Mouse (Mus musculus): Measurements from ENCODE around the gene Kcnq1. TPM values are rescaled to one million over a fixed set of nuclear protein-coding genes. Genes with fewer than 3 reads are reported as not detected.

Kcnq1 gene
- polyA plus RNA-seq, 1 experiment from 2014 or later, result 0.87 TPM

- no peak for ATAC-seq (ENCODE audit: low FRiP score, low read depth)
- H3K36me3 ChIP-seq, result peaks cover 27% of the 10 kb centered on the region
- 95% methylated on average over 2 of the region's 2 CpGs for WGBS
These were observed 148.7 kb downstream of the Kcnq1 start for GRCm38 (mm10) chr7:143254901-143255300.

GRCm38 (mm10) chr7:143261246-143261645 lies 155.1 kb downstream of the Kcnq1 start:
- Histone ChIP-seq H3K36me3 (no peaks in the 10 kb centered on the region), H3K27me3 (no peaks in the 10 kb centered on the region), H3K9me3 (no peaks in the 10 kb centered on the region), H3K4me1 (peaks cover 35% of the 10 kb centered on the region), H3K4me3 (no peak overlapping the region), H3K9ac (no peak overlapping the region), H3K27ac (no peak overlapping the region), H3K4me2 (replicated peaks) (no peak overlapping the region)
- peak; percentile 15; the same call in 1 of the 2 replicates for ATAC-seq (ENCODE audit: low FRiP score, low read depth)

More at GRCm38 (mm10) chr7:143254901-143255300, 148.7 kb downstream of the Kcnq1 start:
- H3K27ac ChIP-seq, result no peak overlapping the region
- no peak overlapping the region for H3K9ac ChIP-seq
- no peak overlapping the region for H3K4me2 ChIP-seq (replicated peaks)
- H3K9me3 ChIP-seq, result peaks cover 25% of the 10 kb centered on the region
- no peaks in the 10 kb centered on the region for H3K27me3 ChIP-seq
- peaks cover 15% of the 10 kb centered on the region for H3K4me1 ChIP-seq
- H3K4me3 ChIP-seq, result no peak overlapping the region

GRCm38 (mm10) chr7:143263557-143263956 lies 157.4 kb downstream of the Kcnq1 start:
- WGBS, result 39% methylated on average over 3 of the region's 3 CpGs
- Histone ChIP-seq H3K4me1 (peaks cover 41% of the 10 kb centered on the region), H3K36me3 (no peaks in the 10 kb centered on the region), H3K4me2 (replicated peaks) (no peak overlapping the region), H3K9me3 (no peaks in the 10 kb centered on the region), H3K27me3 (no peaks in the 10 kb centered on the region), H3K9ac (no peak overlapping the region), H3K4me3 (no peak overlapping the region), H3K27ac (no peak overlapping the region)
- ATAC-seq (ENCODE audit: low FRiP score, low read depth), result no peak

- Histone ChIP-seq H3K4me1 (peaks cover 41% of the 10 kb centered on the region), H3K27ac (no peak overlapping the region), H3K4me3 (no peak overlapping the region), H3K36me3 (no peaks in the 10 kb centered on the region), H3K9ac (no peak overlapping the region), H3K9me3 (no peaks in the 10 kb centered on the region), H3K4me2 (replicated peaks) (no peak overlapping the region), H3K27me3 (no peaks in the 10 kb centered on the region)
- WGBS, result 72% methylated on average over 4 of the region's 4 CpGs
- no peak for ATAC-seq (ENCODE audit: low FRiP score, low read depth)
These were observed 157.8 kb downstream of the Kcnq1 start for GRCm38 (mm10) chr7:143263966-143264365.

- WGBS, result 70% methylated on average over 11 of the region's 11 CpGs
- no peak overlapping the region for H3K4me3 ChIP-seq
- H3K9ac ChIP-seq, result no peak overlapping the region
- H3K4me1 ChIP-seq, result peaks cover 37% of the 10 kb centered on the region
- H3K27ac ChIP-seq, result no peak overlapping the region; the same call in 1 of the 2 replicates
- H3K36me3 ChIP-seq, result peaks cover 4% of the 10 kb centered on the region; the same call in 1 of the 2 replicates
- H3K27me3 ChIP-seq, result no peaks in the 10 kb centered on the region
- no peak for ATAC-seq (ENCODE audit: low FRiP score, low read depth)
- no peaks in the 10 kb centered on the region for H3K9me3 ChIP-seq
- no peak overlapping the region for H3K4me2 ChIP-seq (replicated peaks)
These were observed 159.2 kb downstream of the Kcnq1 start for GRCm38 (mm10) chr7:143265386-143265785.

- ATAC-seq (ENCODE audit: low FRiP score, low read depth), result no peak
- Histone ChIP-seq H3K4me2 (replicated peaks) (no peak overlapping the region), H3K27ac (peak overlapping the region; percentile 44; the same call in 1 of the 2 replicates), H3K27me3 (no peaks in the 10 kb centered on the region), H3K4me1 (peaks cover 37% of the 10 kb centered on the region), H3K36me3 (peaks cover 4% of the 10 kb centered on the region; the same call in 1 of the 2 replicates), H3K4me3 (no peak overlapping the region), H3K9ac (no peak overlapping the region), H3K9me3 (no peaks in the 10 kb centered on the region)
- WGBS, result 55% methylated on average over 8 of the region's 8 CpGs
These were observed 159.8 kb downstream of the Kcnq1 start for GRCm38 (mm10) chr7:143265829-143266438.

GRCm38 (mm10) chr7:143273747-143274146 lies 167.6 kb downstream of the Kcnq1 start:
- Histone ChIP-seq H3K4me2 (replicated peaks) (peak overlapping the region; percentile 28; the same call in 1 of the 2 replicates), H3K4me1 (peaks cover 36% of the 10 kb centered on the region), H3K4me3 (no peak overlapping the region), H3K36me3 (peaks cover 17% of the 10 kb centered on the region), H3K27ac (peak overlapping the region; percentile 91), H3K9me3 (no peaks in the 10 kb centered on the region), H3K9ac (no peak overlapping the region; the same call in 1 of the 2 replicates), H3K27me3 (no peaks in the 10 kb centered on the region)
- no peak; the same call in 1 of the 2 replicates for ATAC-seq (ENCODE audit: low FRiP score, low read depth)
- 52% methylated on average over 4 of the region's 4 CpGs for WGBS

GRCm38 (mm10) chr7:143275030-143275429 lies 168.9 kb downstream of the Kcnq1 start:
- no peaks in the 10 kb centered on the region for H3K9me3 ChIP-seq
- no peaks in the 10 kb centered on the region for H3K27me3 ChIP-seq
- H3K9ac ChIP-seq, result no peak overlapping the region
- WGBS, result 77% methylated on average over 7 of the region's 7 CpGs
- H3K4me3 ChIP-seq, result no peak overlapping the region
- H3K4me1 ChIP-seq, result peaks cover 36% of the 10 kb centered on the region
- H3K27ac ChIP-seq, result no peak overlapping the region
- no peak overlapping the region for H3K4me2 ChIP-seq (replicated peaks)
- ATAC-seq (ENCODE audit: low FRiP score, low read depth), result no peak
- H3K36me3 ChIP-seq, result peaks cover 17% of the 10 kb centered on the region

- no peaks in the 10 kb centered on the region for H3K9me3 ChIP-seq
- peaks cover 58% of the 10 kb centered on the region for H3K4me1 ChIP-seq
- peaks cover 17% of the 10 kb centered on the region; the same call in 1 of the 2 replicates for H3K36me3 ChIP-seq
- no peak overlapping the region for H3K4me2 ChIP-seq (replicated peaks)
- no peak overlapping the region for H3K4me3 ChIP-seq
- H3K27ac ChIP-seq, result no peak overlapping the region
- H3K9ac ChIP-seq, result no peak overlapping the region
- H3K27me3 ChIP-seq, result no peaks in the 10 kb centered on the region
- 78% methylated on average over 2 of the region's 2 CpGs for WGBS
- no peak for ATAC-seq (ENCODE audit: low FRiP score, low read depth)
These were observed 177.5 kb downstream of the Kcnq1 start for GRCm38 (mm10) chr7:143283625-143284024.

GRCm38 (mm10) chr7:143284866-143285265 lies 178.7 kb downstream of the Kcnq1 start:
- Histone ChIP-seq H3K4me3 (no peak overlapping the region), H3K27ac (no peak overlapping the region), H3K9me3 (no peaks in the 10 kb centered on the region), H3K4me2 (replicated peaks) (no peak overlapping the region), H3K36me3 (peaks cover 14% of the 10 kb centered on the region; the same call in 1 of the 2 replicates), H3K9ac (no peak overlapping the region), H3K4me1 (peaks cover 70% of the 10 kb centered on the region), H3K27me3 (no peaks in the 10 kb centered on the region)
- ATAC-seq (ENCODE audit: low FRiP score, low read depth), result no peak
- 12% methylated on average over 1 of the region's 1 CpGs for WGBS

- 72% methylated on average over 3 of the region's 3 CpGs for WGBS
- no peak overlapping the region for H3K9ac ChIP-seq
- H3K36me3 ChIP-seq, result peaks cover 9% of the 10 kb centered on the region; the same call in 1 of the 2 replicates
- no peak overlapping the region for H3K4me2 ChIP-seq (replicated peaks)
- H3K4me3 ChIP-seq, result no peak overlapping the region
- no peak overlapping the region for H3K27ac ChIP-seq
- no peaks in the 10 kb centered on the region for H3K27me3 ChIP-seq
- no peak for ATAC-seq (ENCODE audit: low FRiP score, low read depth)
- no peaks in the 10 kb centered on the region for H3K9me3 ChIP-seq
- H3K4me1 ChIP-seq, result peaks cover 76% of the 10 kb centered on the region
These were observed 179.3 kb downstream of the Kcnq1 start for GRCm38 (mm10) chr7:143285440-143285839.

GRCm38 (mm10) chr7:143286532-143287290 lies 180.5 kb downstream of the Kcnq1 start:
- H3K4me1 ChIP-seq, result peaks cover 86% of the 10 kb centered on the region
- H3K27ac ChIP-seq, result no peak overlapping the region
- no peaks in the 10 kb centered on the region for H3K27me3 ChIP-seq
- no peaks in the 10 kb centered on the region for H3K9me3 ChIP-seq
- ATAC-seq (ENCODE audit: low FRiP score, low read depth), result no peak
- 70% methylated on average over 8 of the region's 8 CpGs for WGBS
- no peak overlapping the region for H3K4me3 ChIP-seq
- peaks cover 9% of the 10 kb centered on the region; the same call in 1 of the 2 replicates for H3K36me3 ChIP-seq
- no peak overlapping the region for H3K4me2 ChIP-seq (replicated peaks)
- no peak overlapping the region for H3K9ac ChIP-seq

Data from limb, embryonic 13.5 days (tissue).